Mouse (Mus musculus): ENCODE data around the gene Ccdc73.

- no peak for TF ChIP-seq POLR2A (IDR thresholded peaks at IDR 0.05; ENCODE audit: insufficient read depth, low read depth, low read length)
- TF ChIP-seq CTCF (IDR thresholded peaks at IDR 0.05; ENCODE audit: insufficient read depth, low read depth, low read length), result no peak
Observed at GRCm38 (mm10) chr2:104851686-104852085, 15.9 kb upstream of the Ccdc73 start.
